Mouse (Mus musculus): ENCODE data around the gene Atp1a3.
A peak's percentile ranks its signal among the peaks of the same experiment; 100 is the strongest.

DNA sequence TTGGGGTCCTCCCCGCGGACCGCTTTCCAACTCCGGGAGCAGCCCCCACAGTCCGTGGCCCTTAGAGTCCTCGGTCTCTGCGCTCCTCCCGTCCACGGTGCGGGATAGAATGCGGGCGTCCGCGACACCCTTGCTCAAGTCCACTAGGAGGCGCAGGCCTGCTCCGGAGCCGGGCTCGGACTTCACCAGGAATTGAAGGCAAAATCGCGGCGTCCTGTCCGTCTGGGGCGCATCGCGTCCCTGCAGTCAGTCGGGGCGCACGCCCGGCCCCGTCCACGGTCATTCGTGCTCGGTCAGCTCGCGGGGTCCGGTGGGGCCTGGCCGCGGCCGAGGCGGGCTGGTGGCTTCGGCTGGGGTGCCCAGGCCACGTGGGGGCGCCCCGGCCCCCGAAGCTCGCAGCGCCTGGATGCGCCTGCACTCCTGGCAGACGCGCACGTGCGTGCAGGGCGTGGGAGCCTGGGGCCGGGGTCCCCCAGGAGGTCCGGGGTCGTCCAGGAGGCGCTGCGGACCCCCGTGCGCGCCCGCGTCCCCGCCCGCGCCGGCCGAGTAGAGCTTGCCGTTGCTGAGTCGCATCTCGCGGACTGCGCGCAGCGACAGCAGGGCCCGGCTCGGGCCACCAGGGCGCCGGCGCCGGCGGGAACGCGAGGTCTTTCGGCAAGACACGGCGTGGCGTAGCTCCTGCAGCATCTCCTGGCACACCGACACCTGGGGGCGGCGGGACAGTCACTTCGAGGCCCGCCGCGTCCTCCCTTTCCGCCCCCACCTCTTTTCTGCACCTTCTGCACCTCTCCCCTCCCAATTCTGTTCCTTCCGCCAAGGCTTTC lies 4.5 kb upstream of the Atp1a3 start:
- TF ChIP-seq CTCF (IDR thresholded peaks at IDR 0.05; ENCODE audit: borderline replicate concordance, control insufficient read depth, extremely low read depth, insufficient read depth, low read length, poor library complexity) (peak; percentile 77; the same call in 1 of the 2 replicates), POLR2A (IDR thresholded peaks at IDR 0.05; ENCODE audit: control insufficient read depth, extremely low read depth, insufficient read depth, low read length, poor library complexity) (no peak)
